Mouse (Mus musculus) ES-Bruce4 (cell line): ENCODE data around the gene Ilvbl. TPM values are rescaled to one million over a fixed set of nuclear protein-coding genes. Genes with fewer than 3 reads are reported as not detected.
"Not testable (repeated sequence)": the region's sequence is repeated elsewhere in the genome, so short reads cannot be mapped to it uniquely, and the experiment has no call there.

Experiments used
- H3K27ac ChIP-seq: 2 replicates; pipeline ENCODE4 v1.5.1; 2012; ENCODE audit warnings: low read length, inconsistent platforms; ENCODE audit not compliant: insufficient read depth
- H3K27me3 ChIP-seq: 2 replicates; pipeline ENCODE4 v1.6.1; 2012; ENCODE audit warnings: mild to moderate bottlenecking, low read length, inconsistent platforms; ENCODE audit not compliant: control insufficient read depth, poor library complexity, insufficient read depth, severe bottlenecking
- H3K36me3 ChIP-seq: 2 replicates; pipeline ENCODE4 v1.6.1; 2012; ENCODE audit warnings: inconsistent platforms, mild to moderate bottlenecking, low read length, moderate library complexity; ENCODE audit not compliant: control insufficient read depth, poor library complexity, insufficient read depth, severe bottlenecking
- H3K4me1 ChIP-seq: one replicate; pipeline ENCODE4 v1.8.1; 2011; ENCODE audit warnings: low read length; ENCODE audit not compliant: control insufficient read depth, insufficient read depth
- H3K4me3 ChIP-seq: 2 replicates; pipeline ENCODE4 v1.5.1; 2011; ENCODE audit warnings: low read depth, mild to moderate bottlenecking, low read length
- H3K9ac ChIP-seq: 2 replicates; pipeline ENCODE4 v1.6.1; 2012; ENCODE audit warnings: low read depth, mild to moderate bottlenecking, inconsistent platforms; ENCODE audit not compliant: poor library complexity, severe bottlenecking
- H3K9me3 ChIP-seq: replicated peaks from 2 replicates; pipeline ENCODE4 v1.6.1; 2012; ENCODE audit warnings: mild to moderate bottlenecking, low read length, inconsistent platforms; ENCODE audit not compliant: control insufficient read depth, poor library complexity, insufficient read depth, severe bottlenecking
- CTCF ChIP-seq: IDR thresholded peaks from one replicate; pipeline ENCODE4 v1.8.1; 2011; ENCODE audit warnings: low read depth, low read length
- EP300 ChIP-seq: IDR thresholded peaks from 2 replicates; pipeline ENCODE4 v1.6.1; 2011; ENCODE audit warnings: low read depth, low read length; ENCODE audit not compliant: insufficient read depth
- POLR2A ChIP-seq: IDR thresholded peaks from one replicate; pipeline ENCODE4 v1.8.1; 2011; ENCODE audit warnings: low read length; ENCODE audit not compliant: insufficient read depth
- polyA plus RNA-seq: library from polyadenylated mRNA; stranded (reverse); fragments of >200 nt; gene quantifications from 2 replicates; pipeline ENCODE4 v1.2.4, GENCODE M21; 2011; ENCODE audit warnings: low read depth; ENCODE audit not compliant: missing spikeins, insufficient read depth, insufficient read length

The Ilvbl gene
- polyA plus RNA-seq, 1 experiment: 16.7 TPM

DNA sequence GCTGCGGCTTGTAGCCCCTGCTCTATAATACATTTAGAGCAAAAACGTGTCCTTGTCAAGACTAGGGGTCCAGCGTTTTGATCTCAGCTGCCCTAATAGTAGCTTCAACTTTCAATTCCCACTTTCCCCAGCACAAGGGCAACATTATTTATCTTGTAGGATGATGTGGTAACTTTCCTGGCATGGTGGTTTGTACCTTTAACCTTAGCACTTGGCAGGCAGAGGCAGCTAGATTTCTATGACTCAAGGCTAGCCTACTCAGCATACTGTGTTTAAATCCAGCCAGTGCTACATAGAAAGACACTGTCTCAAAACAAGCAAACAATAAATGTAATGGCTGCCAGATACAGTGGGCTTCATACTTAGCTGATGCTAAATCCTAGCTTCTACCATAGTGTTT lies 33.5 kb downstream of the Ilvbl start:
- Histone ChIP-seq H3K36me3 (no peaks in the 10 kb centered on the region), H3K4me1 (no peaks in the 10 kb centered on the region), H3K27me3 (no peaks in the 10 kb centered on the region), H3K4me3 (no peak overlapping the region), H3K27ac (no peak overlapping the region), H3K9ac (no peak overlapping the region), H3K9me3 (no peaks in the 10 kb centered on the region)
- TF ChIP-seq CTCF: no peak
- no peak for TF ChIP-seq POLR2A
- no peak for TF ChIP-seq EP300

- TF ChIP-seq EP300 (no peak), CTCF (no peak), POLR2A (no peak)
- no peaks in the 10 kb centered on the region for H3K4me1 ChIP-seq
- no peaks in the 10 kb centered on the region for H3K27me3 ChIP-seq
- no peak within 1 kb of the TSS for H3K9ac ChIP-seq
- H3K27ac ChIP-seq: no peak within 1 kb of the TSS
- no peaks in the 10 kb centered on the region for H3K9me3 ChIP-seq
- no peak within 1 kb of the TSS for H3K4me3 ChIP-seq
- H3K36me3 ChIP-seq: no peaks in the 10 kb centered on the region
Measured at GRCm38 (mm10) chr10:78617974-78618373, 43.8 kb downstream of the Ilvbl start, which contains the start of gene Olfr1357. Gene Olfr1357 (minus strand): TSS chr10:78618074.

DNA sequence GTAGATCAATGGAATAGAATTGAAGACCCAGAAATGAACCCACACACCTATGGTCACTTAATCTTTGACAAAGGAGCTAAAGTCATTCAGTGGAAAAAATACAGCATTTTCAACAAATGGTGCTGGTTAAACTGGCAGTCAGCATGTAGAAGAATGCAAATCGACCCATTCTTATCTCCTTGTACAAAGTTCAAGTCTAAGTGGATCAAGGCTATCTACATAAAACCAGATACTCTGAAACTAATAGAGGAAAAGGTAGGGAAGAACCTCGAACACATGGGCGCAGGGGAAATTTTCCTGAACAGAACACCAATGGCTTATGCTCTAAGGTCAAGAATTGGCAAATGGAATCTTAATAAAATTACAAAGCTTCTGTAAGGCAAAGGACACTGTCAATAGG lies 49.0 kb downstream of the Ilvbl start:
- not testable (repeated sequence) for H3K4me1 ChIP-seq, H3K36me3 ChIP-seq, H3K27me3 ChIP-seq, H3K9me3 ChIP-seq, H3K27ac ChIP-seq, H3K9ac ChIP-seq, H3K4me3 ChIP-seq

GRCm38 (mm10) chr10:78630194-78630593 lies 56.0 kb downstream of the Ilvbl start:
- Histone ChIP-seq H3K27ac (no peak overlapping the region), H3K4me3 (no peak overlapping the region), H3K27me3 (peaks cover 1% of the 10 kb centered on the region; the same call in 1 of the 2 replicates), H3K4me1 (no peaks in the 10 kb centered on the region), H3K9me3 (no peaks in the 10 kb centered on the region), H3K36me3 (no peaks in the 10 kb centered on the region), H3K9ac (no peak overlapping the region)
- TF ChIP-seq CTCF: no peak

- Histone ChIP-seq H3K9me3 (no peaks in the 10 kb centered on the region), H3K4me1 (no peaks in the 10 kb centered on the region), H3K27me3 (peaks cover 1% of the 10 kb centered on the region; the same call in 1 of the 2 replicates), H3K9ac (no peak overlapping the region), H3K36me3 (no peaks in the 10 kb centered on the region), H3K4me3 (no peak overlapping the region), H3K27ac (no peak overlapping the region)
- TF ChIP-seq POLR2A: no peak
- TF ChIP-seq EP300: no peak
- TF ChIP-seq CTCF: peak; percentile 77
Measured at GRCm38 (mm10) chr10:78632311-78632710, 58.2 kb downstream of the Ilvbl start.

Other genes with a start within 250 kb of the Ilvbl start
- gene Agpat3, start 221.9 kb upstream of the Ilvbl start, polyA plus RNA-seq: 56.0 and 57.7 TPM in 2 replicates
- gene Rrp1, start 161.3 kb upstream of the Ilvbl start, polyA plus RNA-seq: 132 and 136 TPM in 2 replicates
- gene Cstb, start 148.7 kb upstream of the Ilvbl start, polyA plus RNA-seq: 212 and 214 TPM in 2 replicates
- 13.7 and 14.6 TPM in 2 replicates for gene Pdxk, start 109.4 kb upstream of the Ilvbl start, polyA plus RNA-seq
- gene Olfr1358, start 56.9 kb upstream of the Ilvbl start, polyA plus RNA-seq: not detected in 2 replicates
- 3.9 and 4.6 TPM in 2 replicates for gene Syde1, start 17.6 kb downstream of the Ilvbl start, polyA plus RNA-seq
- not detected in 2 replicates for gene Olfr1357, start 43.7 kb downstream of the Ilvbl start, polyA plus RNA-seq
- gene Casp14, start 143.9 kb downstream of the Ilvbl start, polyA plus RNA-seq: not detected in 2 replicates
- not detected in 2 replicates for gene Ccdc105, start 178.7 kb downstream of the Ilvbl start, polyA plus RNA-seq
- 0.87 and 0.88 TPM in 2 replicates for gene Slc1a6, start 206.2 kb downstream of the Ilvbl start, polyA plus RNA-seq